12 mouse cellular contexts compared by ENCODE assay signal in genomic region chr6:63963789-63964188, GRCm38 (mm10).
DNase-seq lines count a peak whose midpoint lies in the region; ATAC-seq lines count a peak whose summit lies in the region.
"Had no signal": no experiment of that assay in that cellular context is flagged by ENCODE, and none has a peak within 500 bp of the region (broad histone marks: within the 10 kb centered on the region; RNA-seq: fewer than 3 reads in every experiment).

No protein-coding gene starts in this region.

- H3K9ac ChIP-seq in hindbrain, embryonic 16.5 days (ENCODE audit: low read depth, low read length), result no peak overlapping the region
- no peak overlapping the region for H3K9ac ChIP-seq in neural tube, embryonic 15.5 days (replicated peaks)
- H3K9ac ChIP-seq: liver, embryonic 14.5 days had no signal

- peak; percentile 68 for ATAC-seq in cerebellum, adult (ENCODE audit: insufficient number of reproducible peaks, low FRiP score, low TSS enrichment)
- ATAC-seq in hindbrain, embryonic 16.5 days, result peak; percentile 88
- ATAC-seq in neural tube, embryonic 15.5 days (ENCODE audit: low FRiP score), result peak; percentile 92
- ATAC-seq: inflammation-experienced regulatory T-cells, adult 6 months had no signal

- peaks cover 10% of the 10 kb centered on the region for H3K4me1 ChIP-seq in hindbrain, embryonic 16.5 days (ENCODE audit: control insufficient read depth, insufficient read depth, low read depth, low read length)
- peaks cover 15% of the 10 kb centered on the region for H3K4me1 ChIP-seq in neural tube, embryonic 15.5 days
- H3K4me1 ChIP-seq in embryonic facial prominence, embryonic 10.5 days, result no peaks in the 10 kb centered on the region

- 39% methylated on average over 3 of the region's 3 CpGs for WGBS in hindbrain, embryonic 16.5 days
- WGBS in neural tube, embryonic 15.5 days, result 6% methylated on average over 3 of the region's 3 CpGs
- 83% methylated on average over 3 of the region's 3 CpGs for WGBS in embryonic facial prominence, embryonic 10.5 days

- H3K9me3 ChIP-seq in hindbrain, embryonic 16.5 days (ENCODE audit: control insufficient read depth, low read length), result no peaks in the 10 kb centered on the region
- H3K9me3 ChIP-seq in neural tube, embryonic 15.5 days (replicated peaks), result no peaks in the 10 kb centered on the region
- no peaks in the 10 kb centered on the region for H3K9me3 ChIP-seq in embryonic facial prominence, embryonic 10.5 days

- no peaks in the 10 kb centered on the region for H3K27me3 ChIP-seq in hindbrain, embryonic 16.5 days (replicated peaks; ENCODE audit: control insufficient read depth, insufficient read depth, low read length)
- H3K27me3 ChIP-seq in neural tube, embryonic 15.5 days (replicated peaks), result no peaks in the 10 kb centered on the region
- H3K27me3 ChIP-seq in embryonic facial prominence, embryonic 10.5 days (replicated peaks; ENCODE audit: low read depth, poor library complexity, severe bottlenecking), result no peaks in the 10 kb centered on the region

- no peaks in the 10 kb centered on the region for H3K36me3 ChIP-seq in hindbrain, embryonic 16.5 days (ENCODE audit: control insufficient read depth, insufficient read depth, low read length)
- no peaks in the 10 kb centered on the region for H3K36me3 ChIP-seq in neural tube, embryonic 15.5 days
- no peaks in the 10 kb centered on the region for H3K36me3 ChIP-seq in embryonic facial prominence, embryonic 10.5 days (replicated peaks)

- H3K4me3 ChIP-seq in hindbrain, embryonic 16.5 days (ENCODE audit: low read length), result no peak overlapping the region
- H3K4me3 ChIP-seq in neural tube, embryonic 15.5 days (replicated peaks), result no peak overlapping the region
- H3K4me3 ChIP-seq in embryonic facial prominence, embryonic 10.5 days, result no peak overlapping the region
- H3K4me3 ChIP-seq: left cerebral cortex, adult 2 months had no signal

- H3K4me2 ChIP-seq in hindbrain, embryonic 16.5 days (ENCODE audit: low read length), result no peak overlapping the region
- H3K4me2 ChIP-seq in neural tube, embryonic 15.5 days, result peak overlapping the region; percentile 30

- H3K27ac ChIP-seq in hindbrain, embryonic 16.5 days (ENCODE audit: low read depth, low read length), result 0 out of 2 replicates have a peak overlapping the region, but pooled peaks have one; percentile 34
- H3K27ac ChIP-seq in neural tube, embryonic 15.5 days (replicated peaks), result peak overlapping the region; percentile 76
- no peak overlapping the region for H3K27ac ChIP-seq in embryonic facial prominence, embryonic 10.5 days (replicated peaks)
- H3K27ac ChIP-seq: left cerebral cortex, adult 2 months; liver, embryonic 14.5 days had no signal

- no peak for DNase-seq in cerebellum, adult 9-10 months
- peak; percentile 2 to 3 for DNase-seq in kidney, postnatal 4 days
- DNase-seq in kidney, postnatal 14 days, result no peak
- DNase-seq in embryonic facial prominence, embryonic 10.5 days (ENCODE audit: low spot score), result no peak
- no peak for DNase-seq in natural killer cell, adult 2 months (ENCODE audit: low spot score in 2 of 2)
- DNase-seq: B cell, adult 2 months had no signal

Comparison
In these comparisons a context has a peak if more than half of its experiments do, and no peak if none do; other contexts are left out.
1. DNase-seq: peak in kidney, postnatal 4 days (2 of 2); none in cerebellum, adult 9-10 months (single experiment), kidney, postnatal 14 days (single experiment), embryonic facial prominence, embryonic 10.5 days (single experiment) and natural killer cell, adult 2 months (0 of 2).
2. Peak in every context shown above with its lines, with median percentiles within 50 percentile points of each other: ATAC-seq.